Mouse (Mus musculus): ENCODE measurements around the gene Grik2. TPM values are rescaled to one million over a fixed set of nuclear protein-coding genes. Genes with fewer than 3 reads are reported as not detected.

Grik2 gene
- 0.05 TPM in 1 of 2 replicates, not detected in the other for polyA plus RNA-seq (2012; rRNA removed)

- 2% methylated on average over 41 of the region's 41 CpGs for WGBS
- H3K4me1 ChIP-seq (replicated peaks; ENCODE audit: control insufficient read depth, insufficient read depth, low read length): no peaks in the 10 kb centered on the region
- H3K4me3 ChIP-seq (ENCODE audit: control insufficient read depth, insufficient read depth, low read length): no peak within 1 kb of the TSS
- TF ChIP-seq CTCF (IDR thresholded peaks at IDR 0.05; ENCODE audit: borderline replicate concordance, control insufficient read depth, extremely low read depth, insufficient read depth, low read length, poor library complexity) (no peak), POLR2A (IDR thresholded peaks at IDR 0.05; ENCODE audit: control insufficient read depth, extremely low read depth, insufficient read depth, low read length, poor library complexity) (no peak)
- no peak for DNase-seq
- no peak within 1 kb of the TSS for H3K27ac ChIP-seq (ENCODE audit: control insufficient read depth, insufficient read depth, low read length)
- no peaks in the 10 kb centered on the region for H3K36me3 ChIP-seq (ENCODE audit: control insufficient read depth, insufficient read depth, low read length)
- no peaks in the 10 kb centered on the region for H3K27me3 ChIP-seq (ENCODE audit: control insufficient read depth, insufficient read depth, low read length)
Observed at GRCm38 (mm10) chr10:49788381-49788906, at the start of gene Grik2. Gene Grik2 (minus strand): TSS chr10:49788766.

- Histone ChIP-seq H3K27me3 (ENCODE audit: control insufficient read depth, insufficient read depth, low read length) (no peaks in the 10 kb centered on the region), H3K27ac (ENCODE audit: control insufficient read depth, insufficient read depth, low read length) (no peak overlapping the region), H3K36me3 (ENCODE audit: control insufficient read depth, insufficient read depth, low read length) (no peaks in the 10 kb centered on the region), H3K4me3 (ENCODE audit: control insufficient read depth, insufficient read depth, low read length) (no peak overlapping the region), H3K4me1 (replicated peaks; ENCODE audit: control insufficient read depth, insufficient read depth, low read length) (no peaks in the 10 kb centered on the region)
- TF ChIP-seq CTCF (IDR thresholded peaks at IDR 0.05; ENCODE audit: borderline replicate concordance, control insufficient read depth, extremely low read depth, insufficient read depth, low read length, poor library complexity) (no peak), POLR2A (IDR thresholded peaks at IDR 0.05; ENCODE audit: control insufficient read depth, extremely low read depth, insufficient read depth, low read length, poor library complexity) (no peak)
- WGBS: 76% methylated on average over 3 of the region's 3 CpGs
- no peak for DNase-seq
Observed at GRCm38 (mm10) chr10:49834392-49834791, 45.8 kb upstream of the Grik2 start.

GRCm38 (mm10) chr10:49807276-49807675, 18.7 kb upstream of the Grik2 start:
- Histone ChIP-seq H3K27me3 (ENCODE audit: control insufficient read depth, insufficient read depth, low read length) (no peaks in the 10 kb centered on the region), H3K27ac (ENCODE audit: control insufficient read depth, insufficient read depth, low read length) (no peak overlapping the region), H3K4me1 (replicated peaks; ENCODE audit: control insufficient read depth, insufficient read depth, low read length) (no peaks in the 10 kb centered on the region), H3K36me3 (ENCODE audit: control insufficient read depth, insufficient read depth, low read length) (no peaks in the 10 kb centered on the region), H3K4me3 (ENCODE audit: control insufficient read depth, insufficient read depth, low read length) (no peak overlapping the region)
- no peak for DNase-seq
- TF ChIP-seq POLR2A (IDR thresholded peaks at IDR 0.05; ENCODE audit: control insufficient read depth, extremely low read depth, insufficient read depth, low read length, poor library complexity): no peak

GRCm38 (mm10) chr10:49801001-49801400, 12.4 kb upstream of the Grik2 start:
- H3K27ac ChIP-seq (ENCODE audit: control insufficient read depth, insufficient read depth, low read length): no peak overlapping the region
- no peaks in the 10 kb centered on the region for H3K4me1 ChIP-seq (replicated peaks; ENCODE audit: control insufficient read depth, insufficient read depth, low read length)
- no peak overlapping the region for H3K4me3 ChIP-seq (ENCODE audit: control insufficient read depth, insufficient read depth, low read length)
- TF ChIP-seq CTCF (IDR thresholded peaks at IDR 0.05; ENCODE audit: borderline replicate concordance, control insufficient read depth, extremely low read depth, insufficient read depth, low read length, poor library complexity) (no peak), POLR2A (IDR thresholded peaks at IDR 0.05; ENCODE audit: control insufficient read depth, extremely low read depth, insufficient read depth, low read length, poor library complexity) (no peak)
- no peaks in the 10 kb centered on the region for H3K36me3 ChIP-seq (ENCODE audit: control insufficient read depth, insufficient read depth, low read length)
- no peak for DNase-seq
- H3K27me3 ChIP-seq (ENCODE audit: control insufficient read depth, insufficient read depth, low read length): no peaks in the 10 kb centered on the region
- 84% methylated on average over 1 of the region's 1 CpGs for WGBS

- no peaks in the 10 kb centered on the region for H3K27me3 ChIP-seq (ENCODE audit: control insufficient read depth, insufficient read depth, low read length)
- H3K4me1 ChIP-seq (replicated peaks; ENCODE audit: control insufficient read depth, insufficient read depth, low read length): no peaks in the 10 kb centered on the region
- H3K36me3 ChIP-seq (ENCODE audit: control insufficient read depth, insufficient read depth, low read length): no peaks in the 10 kb centered on the region
- no peak overlapping the region for H3K27ac ChIP-seq (ENCODE audit: control insufficient read depth, insufficient read depth, low read length)
- DNase-seq: no peak
- TF ChIP-seq POLR2A (IDR thresholded peaks at IDR 0.05; ENCODE audit: control insufficient read depth, extremely low read depth, insufficient read depth, low read length, poor library complexity) (no peak), CTCF (IDR thresholded peaks at IDR 0.05; ENCODE audit: borderline replicate concordance, control insufficient read depth, extremely low read depth, insufficient read depth, low read length, poor library complexity) (no peak)
- no peak overlapping the region for H3K4me3 ChIP-seq (ENCODE audit: control insufficient read depth, insufficient read depth, low read length)
Observed at GRCm38 (mm10) chr10:49794129-49794528, 5.6 kb upstream of the Grik2 start.

GRCm38 (mm10) chr10:49790326-49790725, 1.8 kb upstream of the Grik2 start:
- 83% methylated on average over 8 of the region's 8 CpGs for WGBS
- Histone ChIP-seq H3K4me3 (ENCODE audit: control insufficient read depth, insufficient read depth, low read length) (no peak overlapping the region), H3K27ac (ENCODE audit: control insufficient read depth, insufficient read depth, low read length) (no peak overlapping the region), H3K36me3 (ENCODE audit: control insufficient read depth, insufficient read depth, low read length) (no peaks in the 10 kb centered on the region), H3K4me1 (replicated peaks; ENCODE audit: control insufficient read depth, insufficient read depth, low read length) (no peaks in the 10 kb centered on the region), H3K27me3 (ENCODE audit: control insufficient read depth, insufficient read depth, low read length) (no peaks in the 10 kb centered on the region)
- no peak for DNase-seq
- TF ChIP-seq CTCF (IDR thresholded peaks at IDR 0.05; ENCODE audit: borderline replicate concordance, control insufficient read depth, extremely low read depth, insufficient read depth, low read length, poor library complexity) (no peak), POLR2A (IDR thresholded peaks at IDR 0.05; ENCODE audit: control insufficient read depth, extremely low read depth, insufficient read depth, low read length, poor library complexity) (no peak)

- TF ChIP-seq POLR2A (IDR thresholded peaks at IDR 0.05; ENCODE audit: control insufficient read depth, extremely low read depth, insufficient read depth, low read length, poor library complexity) (no peak), CTCF (IDR thresholded peaks at IDR 0.05; ENCODE audit: borderline replicate concordance, control insufficient read depth, extremely low read depth, insufficient read depth, low read length, poor library complexity) (no peak)
- no peaks in the 10 kb centered on the region for H3K36me3 ChIP-seq (ENCODE audit: control insufficient read depth, insufficient read depth, low read length)
- no peaks in the 10 kb centered on the region for H3K4me1 ChIP-seq (replicated peaks; ENCODE audit: control insufficient read depth, insufficient read depth, low read length)
- DNase-seq: no peak
- no peak overlapping the region for H3K27ac ChIP-seq (ENCODE audit: control insufficient read depth, insufficient read depth, low read length)
- WGBS: 75% methylated on average over 4 of the region's 4 CpGs
- H3K27me3 ChIP-seq (ENCODE audit: control insufficient read depth, insufficient read depth, low read length): no peaks in the 10 kb centered on the region
- no peak overlapping the region for H3K4me3 ChIP-seq (ENCODE audit: control insufficient read depth, insufficient read depth, low read length)
Observed at GRCm38 (mm10) chr10:49789711-49790110, 1.1 kb upstream of the Grik2 start.

Data from thymus, adult 2 months (tissue).